Mouse (Mus musculus) cerebellum, postnatal 36 days (tissue): ENCODE data around the gene Parp9.
"Not testable (repeated sequence)": the region's sequence is repeated elsewhere in the genome, so short reads cannot be mapped to it uniquely, and the experiment has no call there.

Source experiments
- DNase-seq, 2 experiments: peaks; one replicate each; pipeline ENCODE4 v3.0.0; 2021 to 2022; ENCODE audit warnings: mixed read lengths in 2 of 2

Gene Parp9

DNA sequence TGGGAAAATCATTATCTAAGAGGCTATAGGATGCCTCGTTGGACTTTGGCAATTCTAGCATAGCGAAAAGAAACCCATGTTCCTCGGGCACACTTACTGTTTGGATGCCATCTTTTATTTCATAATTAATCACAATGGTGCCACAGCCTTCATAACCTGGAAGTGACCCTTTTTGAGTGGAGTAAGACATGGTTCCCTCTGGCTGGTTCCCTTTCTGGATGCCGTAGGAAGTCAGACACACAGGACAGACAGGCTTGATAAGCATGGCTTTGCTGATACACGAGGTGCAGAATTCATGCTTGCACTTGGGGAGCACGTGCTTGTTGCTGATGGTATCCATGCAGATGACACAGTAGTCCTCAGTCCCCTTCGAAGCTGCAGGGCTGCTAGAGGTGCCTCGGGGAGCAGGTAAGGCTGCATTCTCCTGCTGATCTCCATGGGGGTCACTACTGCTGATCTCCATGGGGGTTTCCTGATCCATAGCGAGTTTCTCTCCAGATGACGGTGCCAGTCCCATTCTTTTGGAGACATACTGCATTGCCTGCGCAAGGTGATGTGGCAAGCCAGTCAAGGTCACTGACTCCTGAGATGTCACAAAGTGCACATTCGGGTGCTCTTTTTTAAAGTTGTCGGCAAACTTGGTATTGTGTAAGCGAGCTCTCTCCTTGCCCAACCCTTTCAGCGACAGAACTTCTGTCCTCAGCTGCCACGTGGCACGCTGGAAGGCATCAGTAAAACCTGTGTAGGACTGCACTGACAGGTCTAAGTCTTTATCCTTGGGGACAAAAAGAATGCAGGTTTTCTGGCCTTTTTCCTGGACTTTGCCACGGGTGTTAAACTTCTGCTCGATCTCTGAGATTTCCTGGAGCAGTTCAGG, 5.9 kb upstream of the Parp9 start:
- DNase-seq, result no peak

- DNase-seq, result no peak
These were observed 5.1 kb upstream of the Parp9 start for GRCm38 (mm10) chr16:35933181-35933580.

DNA sequence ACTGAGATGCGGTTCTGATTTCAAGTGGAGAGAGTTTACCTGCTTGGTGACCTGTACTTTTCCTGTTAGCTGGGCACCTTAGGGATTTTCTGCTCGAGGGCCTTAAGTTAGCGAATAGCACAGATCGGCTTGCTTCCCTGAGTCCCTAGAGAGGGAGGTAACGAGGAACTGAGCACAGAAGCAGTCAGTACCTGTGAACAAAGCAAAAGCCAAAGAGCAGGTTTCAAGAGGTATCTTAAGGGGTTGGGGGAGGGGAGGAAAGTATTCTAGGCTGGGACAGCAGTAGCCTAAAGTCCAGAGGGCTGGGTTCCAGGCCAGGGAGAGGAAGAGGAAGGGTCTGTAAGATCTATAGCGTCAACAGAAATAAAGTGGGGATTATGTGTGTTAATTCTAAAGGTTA, 991 bp downstream of the Parp9 start:
- no peak for DNase-seq

DNA sequence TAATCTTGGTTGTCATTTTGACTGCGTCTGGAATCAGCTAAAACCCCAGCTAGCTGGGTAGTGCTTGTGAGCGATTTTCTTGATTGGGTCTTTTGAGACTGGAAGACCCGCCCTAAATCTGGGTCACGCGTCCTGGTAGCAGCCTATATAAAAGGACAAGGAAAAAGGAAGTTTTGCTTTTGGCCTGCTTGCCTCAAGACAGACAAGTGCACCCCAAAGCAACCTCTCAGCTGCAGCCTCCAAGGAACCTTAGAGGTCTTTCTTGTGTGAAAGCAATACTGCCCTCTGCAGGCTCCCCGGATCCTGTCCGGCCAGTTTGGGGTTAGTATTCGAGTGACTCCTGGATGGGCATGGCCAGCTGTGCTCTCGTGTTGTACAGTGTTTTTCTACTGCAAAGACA, 1.4 kb downstream of the Parp9 start:
- peak; percentile 65 to 67 for DNase-seq

GRCm38 (mm10) chr16:35941382-35941781, 3.1 kb downstream of the Parp9 start:
- DNase-seq, result no peak

DNA sequence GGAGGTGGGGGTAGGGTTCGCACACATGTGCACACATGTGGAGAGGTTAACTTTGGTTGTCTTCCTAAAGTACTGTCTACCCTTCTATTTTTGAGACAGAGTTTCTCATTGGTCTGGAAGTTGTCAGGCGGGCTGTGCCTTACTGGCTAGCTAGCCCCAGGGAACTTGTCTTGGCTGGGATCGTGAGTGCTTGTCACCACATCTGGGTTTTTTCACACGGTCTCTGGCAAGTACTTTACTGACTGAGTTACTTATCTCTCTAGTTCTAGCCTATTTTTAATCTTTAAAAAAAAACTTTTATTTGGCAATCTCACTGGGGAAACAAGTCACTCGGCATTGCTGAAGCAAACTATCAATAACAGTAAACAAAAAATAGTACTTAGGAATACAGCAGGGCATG, 11.0 kb downstream of the Parp9 start:
- no peak for DNase-seq

DNA sequence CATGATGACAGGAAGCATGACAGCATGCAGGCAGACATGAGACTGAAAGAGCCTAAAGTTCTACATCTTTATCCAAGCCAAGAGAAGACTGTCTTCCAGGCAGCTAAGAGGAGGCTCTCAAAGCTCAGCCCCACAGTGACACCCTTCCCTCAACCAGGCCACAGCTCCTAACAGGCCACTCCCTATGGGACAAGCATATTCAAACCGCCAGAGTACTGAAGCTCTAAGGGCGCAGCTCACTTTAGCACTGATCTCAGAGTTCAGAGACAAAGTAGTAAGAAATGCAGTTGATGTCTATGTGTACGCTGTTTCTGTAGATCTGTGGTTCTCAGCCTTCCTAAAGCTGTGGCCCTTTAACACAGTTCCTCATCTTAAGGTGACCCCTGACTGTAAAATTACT, 12.9 kb downstream of the Parp9 start:
- no peak for DNase-seq

DNA sequence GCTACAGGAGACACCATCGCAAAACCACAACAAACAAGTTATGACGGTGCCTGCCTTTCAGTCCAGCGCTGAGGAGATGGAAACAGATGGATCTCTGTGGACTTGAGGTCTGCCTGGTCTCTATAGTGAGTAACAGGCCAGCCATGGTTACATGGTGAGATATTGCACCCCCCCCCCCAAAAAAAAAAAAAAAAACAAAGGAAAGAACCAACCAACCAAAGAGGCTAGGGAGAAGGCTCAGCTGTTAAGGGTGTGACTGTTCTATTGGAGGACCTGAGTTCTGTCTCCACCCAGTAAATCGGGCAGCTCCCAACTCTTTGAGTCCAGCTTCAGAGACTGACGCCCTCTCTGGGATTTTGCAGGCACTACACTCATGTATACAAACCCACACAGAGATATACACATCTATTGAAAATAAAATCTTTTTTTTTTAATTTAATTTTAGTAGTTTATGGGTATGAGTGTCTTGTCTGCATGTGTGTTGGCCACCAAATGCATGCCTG, 14.4 kb downstream of the Parp9 start:
- no peak for DNase-seq

DNA sequence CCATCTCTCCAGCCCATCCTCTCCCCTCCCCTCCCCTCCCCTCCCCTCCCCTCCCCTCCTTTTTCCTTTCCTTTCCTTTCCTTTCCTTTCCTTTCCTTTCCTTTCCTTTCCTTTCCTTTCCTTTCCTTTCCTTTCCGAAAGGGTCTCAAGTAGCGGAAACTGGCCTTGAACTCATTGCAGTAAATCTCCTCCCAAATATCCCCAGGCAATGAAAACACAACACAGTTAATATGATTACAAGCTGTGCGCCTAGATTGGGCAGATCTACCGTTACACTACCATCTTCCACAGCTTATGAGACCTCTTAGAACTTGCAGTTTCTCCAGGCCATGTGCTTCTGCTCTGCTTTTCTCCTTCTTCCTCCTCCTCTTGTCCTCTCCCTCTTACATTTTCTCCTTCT, 27.7 kb downstream of the Parp9 start:
- DNase-seq, result not testable (repeated sequence)

GRCm38 (mm10) chr16:35966411-35967115, 28.3 kb downstream of the Parp9 start:
- DNase-seq, result no peak

- no peak for DNase-seq
These were observed 29.0 kb downstream of the Parp9 start for GRCm38 (mm10) chr16:35967319-35967718.

DNA sequence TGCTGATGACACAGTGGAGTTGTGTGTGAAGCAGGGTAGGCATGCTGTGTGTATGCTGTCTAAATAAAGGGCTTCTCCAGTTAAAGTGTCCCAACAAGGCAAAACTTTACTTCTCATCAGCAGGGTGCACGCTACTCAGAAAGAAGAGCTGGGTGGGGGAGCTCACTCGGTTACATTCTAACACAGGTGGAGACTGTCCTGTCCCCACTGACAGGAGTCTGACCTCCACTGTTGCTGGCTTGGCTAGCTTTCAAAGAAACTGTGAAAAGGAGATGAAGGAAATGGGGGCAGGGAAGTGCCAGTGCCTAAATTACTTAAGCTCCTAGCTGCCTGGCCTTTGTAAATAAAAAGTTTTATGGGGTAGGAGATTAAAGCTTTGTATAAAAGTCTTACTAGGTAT, 29.9 kb downstream of the Parp9 start:
- no peak for DNase-seq

DNA sequence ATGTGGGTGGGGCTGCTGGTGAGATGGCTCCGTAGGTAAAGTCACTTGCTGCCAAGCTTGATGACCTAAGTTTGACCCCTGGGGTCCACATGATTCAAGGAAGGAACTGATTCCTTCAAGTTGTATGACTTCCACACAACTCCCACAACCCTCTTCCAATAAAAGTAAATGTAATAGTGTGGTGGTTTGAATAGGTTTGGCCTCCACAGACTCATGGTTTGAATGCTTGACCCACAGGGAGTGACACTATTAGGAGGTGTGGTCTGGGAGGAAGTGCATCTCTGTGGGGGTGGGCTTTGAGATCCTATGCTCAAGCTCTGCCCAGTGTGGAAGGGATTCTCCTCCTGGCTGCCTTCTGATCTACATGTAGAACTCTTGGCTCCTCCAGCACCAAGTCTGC, 35.8 kb downstream of the Parp9 start:
- no peak for DNase-seq

- not testable (repeated sequence) for DNase-seq
These were observed 40.2 kb downstream of the Parp9 start, which contains the start of gene Kpna1 for GRCm38 (mm10) chr16:35978450-35978849. Gene Kpna1, plus strand, starts transcription at chr16:35978750.

- DNase-seq, result peak; percentile 97 to 100
These were observed 43.1 kb downstream of the Parp9 start for GRCm38 (mm10) chr16:35981363-35981821.

DNA sequence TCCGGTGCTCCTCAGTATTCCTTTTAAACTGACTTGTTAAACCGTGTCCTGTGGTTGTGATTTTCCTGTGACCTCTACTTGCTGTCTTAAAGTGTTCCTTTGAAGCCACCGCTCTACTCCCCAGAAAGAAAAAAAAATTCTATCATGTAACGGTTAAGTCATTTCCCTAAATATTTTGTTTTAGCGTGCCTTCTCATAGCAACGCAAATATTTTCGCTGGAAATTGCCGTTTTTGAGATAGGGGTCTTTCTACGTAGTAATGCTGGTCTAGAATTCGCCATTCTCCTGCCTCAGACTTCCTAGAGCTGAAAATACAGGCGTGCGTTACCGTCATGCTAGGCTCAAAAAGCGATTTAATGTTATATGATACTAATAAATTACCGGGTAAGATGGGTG, 44.2 kb downstream of the Parp9 start:
- DNase-seq, result no peak

DNA sequence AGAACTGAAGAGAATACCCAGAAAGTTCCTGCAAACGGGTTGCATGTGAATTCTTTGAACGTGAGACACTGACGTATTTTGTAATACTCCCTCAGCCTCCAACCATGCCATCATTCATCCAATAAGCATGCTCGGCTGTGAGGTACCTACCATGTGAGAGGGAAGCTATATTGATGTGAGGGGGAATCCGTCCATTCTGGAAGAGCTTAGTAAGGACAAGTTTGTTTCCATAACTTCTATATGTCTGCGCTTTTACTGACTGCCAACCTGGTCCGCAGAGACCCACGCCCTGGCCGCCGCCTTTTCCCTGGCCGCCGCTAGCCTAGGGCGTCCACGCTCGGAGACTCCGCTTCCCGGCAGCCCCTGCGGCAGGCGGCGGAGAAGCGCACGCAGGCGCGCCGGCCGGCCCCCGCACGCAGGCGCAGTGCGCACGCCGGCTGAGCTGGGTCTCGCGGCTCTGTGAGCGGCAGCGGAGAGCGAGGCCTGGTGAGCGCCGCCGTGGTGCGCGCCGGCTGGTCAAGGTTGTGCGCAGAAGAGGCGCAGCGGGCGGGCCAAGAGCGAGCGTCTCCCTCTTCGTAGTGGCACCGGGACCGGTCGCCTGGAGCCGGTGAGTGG, 44.7 kb downstream of the Parp9 start:
- DNase-seq, result peak; percentile 91 to 94

- DNase-seq, result peak; percentile 63 to 74
These were observed 45.3 kb downstream of the Parp9 start for GRCm38 (mm10) chr16:35983517-35984101.

DNA sequence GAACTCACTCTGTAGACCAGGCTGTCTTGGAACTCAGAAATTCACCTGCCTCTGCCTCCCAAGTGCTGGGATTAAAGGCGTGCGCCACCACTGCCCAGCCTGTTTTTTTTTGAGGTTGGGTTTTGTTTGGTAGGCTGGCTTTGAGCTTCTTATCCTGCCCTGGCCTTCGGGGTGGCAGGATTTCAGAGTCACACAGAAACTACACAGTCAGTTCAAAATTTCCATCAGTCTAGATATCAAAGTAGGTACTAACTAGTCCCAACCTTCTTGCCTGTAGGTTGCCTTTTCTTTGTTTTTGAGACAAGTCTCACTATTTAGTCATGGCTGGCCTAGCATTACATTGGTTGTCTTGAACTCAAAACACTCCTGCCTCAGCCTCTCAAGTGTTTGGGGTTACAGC, 46.2 kb downstream of the Parp9 start:
- DNase-seq, result no peak

GRCm38 (mm10) chr16:35987930-35988329, 49.7 kb downstream of the Parp9 start:
- DNase-seq, result no peak

DNA sequence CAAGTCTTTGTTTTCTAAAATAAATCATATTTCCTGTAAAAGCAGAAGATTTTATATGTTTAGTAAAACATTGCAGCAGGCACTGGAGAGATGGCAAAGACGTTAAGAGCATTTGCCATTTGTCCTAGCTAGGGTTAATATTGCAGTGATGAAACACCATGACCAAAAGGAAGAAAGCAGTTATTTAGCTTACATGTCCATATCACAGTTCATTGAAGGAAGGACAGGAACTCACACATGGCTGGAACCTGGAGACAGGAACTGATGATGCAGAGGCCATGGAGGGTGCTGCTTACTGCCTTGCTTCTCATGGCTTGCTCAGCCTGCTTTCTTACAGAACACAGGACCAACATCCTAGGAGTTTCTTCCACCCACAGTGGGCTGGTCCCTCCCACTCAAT, 54.1 kb downstream of the Parp9 start:
- DNase-seq, result no peak

DNA sequence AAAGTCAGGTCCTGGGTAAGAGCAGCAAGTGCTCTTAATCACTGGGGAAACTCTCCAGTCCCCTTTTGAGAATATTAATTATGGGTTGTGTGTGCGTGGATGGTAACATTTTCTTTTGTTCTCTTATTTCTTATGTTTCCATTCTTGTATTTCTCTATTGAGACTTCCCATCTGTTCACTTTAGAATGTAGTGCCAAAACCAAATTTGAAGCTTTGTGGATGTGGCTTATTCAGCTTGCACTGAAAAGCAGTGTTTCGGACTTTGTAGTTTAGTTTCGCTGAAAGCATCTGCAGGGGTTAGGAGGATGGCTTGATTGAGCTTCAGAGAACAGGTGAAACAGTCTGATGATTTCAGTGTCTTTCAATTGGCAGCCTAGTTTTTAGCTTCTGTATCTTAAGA, 55.0 kb downstream of the Parp9 start:
- no peak for DNase-seq

GRCm38 (mm10) chr16:35998852-35999251, 60.6 kb downstream of the Parp9 start:
- not testable (repeated sequence) for DNase-seq
